Comparison of ENCODE assay signal across 8 mouse cellular contexts in the genomic region with DNA sequence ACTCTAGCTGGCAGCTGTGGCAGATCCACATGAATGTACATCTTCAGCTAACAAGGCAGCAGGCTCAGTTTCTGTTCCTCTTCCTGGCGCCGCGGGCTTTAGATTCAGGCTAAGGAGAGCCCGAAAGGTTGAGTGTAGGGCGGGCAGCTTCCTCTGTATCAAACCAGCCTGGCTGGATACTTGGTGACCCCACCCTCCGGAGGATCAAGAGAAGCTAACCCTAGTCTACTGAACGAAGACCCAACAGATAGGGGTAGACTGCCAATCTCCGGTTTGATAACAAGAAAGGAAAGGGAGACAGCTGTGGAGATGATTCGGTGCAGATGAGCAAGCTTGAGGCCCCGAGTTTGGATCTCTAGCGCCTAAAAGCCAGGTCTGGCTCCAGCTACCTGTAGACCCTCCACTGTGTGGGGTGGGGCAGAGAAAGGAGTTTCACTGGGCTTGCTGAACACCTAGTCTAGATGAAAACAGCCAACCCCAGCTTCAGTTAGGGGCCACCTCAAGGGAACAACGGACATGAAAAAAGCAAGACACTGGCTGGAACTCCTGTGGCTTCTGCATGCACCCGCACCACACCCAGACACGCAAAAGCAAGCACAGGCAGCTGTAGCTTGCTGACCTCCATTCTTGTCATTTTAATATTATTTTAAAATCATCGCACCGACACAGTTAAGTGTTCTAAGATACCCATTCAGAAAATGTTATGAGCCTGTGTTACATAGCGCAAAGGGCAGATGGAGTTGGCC. TPM values are rescaled to one million over a fixed set of nuclear protein-coding genes. Genes with fewer than 3 reads are reported as not detected.
DNase-seq lines count a peak whose midpoint lies in the region; ATAC-seq lines count a peak whose summit lies in the region.

No protein-coding gene starts in this region.

- DNase-seq in kidney, adult 8-10 months: no peak
- no peak for DNase-seq in intestine, embryonic 14.5 days (ENCODE audit: low spot score)
- no peak for DNase-seq in adrenal gland, postnatal 25 days
- DNase-seq in urinary bladder, postnatal 25 days (ENCODE audit: low spot score): no peak

- H3K4me3 ChIP-seq in kidney, embryonic 16.5 days (ENCODE audit: low read length): peak overlapping the region; percentile 93
- peak overlapping the region; percentile 100 for H3K4me3 ChIP-seq in erythroblast, embryonic 14.5 days (replicated peaks)
- H3K4me3 ChIP-seq in intestine, embryonic 14.5 days (ENCODE audit: low read depth, low read length): peak overlapping the region; percentile 98
- peak overlapping the region; percentile 98 for H3K4me3 ChIP-seq in megakaryocyte, embryonic 14.5 days (replicated peaks)
- peak overlapping the region; percentile 98 for H3K4me3 ChIP-seq in stomach, embryonic 14.5 days (ENCODE audit: low read depth, low read length)

- peaks cover 24% of the 10 kb centered on the region for H3K36me3 ChIP-seq in kidney, embryonic 16.5 days (ENCODE audit: insufficient read depth, low read length)
- H3K36me3 ChIP-seq in erythroblast, embryonic 14.5 days (ENCODE audit: control insufficient read depth): peaks cover 41% of the 10 kb centered on the region
- H3K36me3 ChIP-seq in intestine, embryonic 14.5 days (ENCODE audit: control insufficient read depth, insufficient read depth, low read length): peaks cover 26% of the 10 kb centered on the region
- H3K36me3 ChIP-seq in megakaryocyte, embryonic 14.5 days (replicated peaks; ENCODE audit: low read length): peaks cover 35% of the 10 kb centered on the region
- peaks cover 10% of the 10 kb centered on the region for H3K36me3 ChIP-seq in stomach, embryonic 14.5 days (ENCODE audit: control insufficient read depth, insufficient read depth, low read length)

- H3K9me3 ChIP-seq in kidney, embryonic 16.5 days (ENCODE audit: low read length): no peaks in the 10 kb centered on the region
- peaks cover 4% of the 10 kb centered on the region; the same call in 1 of the 2 replicates for H3K9me3 ChIP-seq in erythroblast, embryonic 14.5 days (ENCODE audit: control insufficient read depth, low read length)
- H3K9me3 ChIP-seq in intestine, embryonic 14.5 days (ENCODE audit: control insufficient read depth, low read length): no peaks in the 10 kb centered on the region
- H3K9me3 ChIP-seq in megakaryocyte, embryonic 14.5 days: peaks cover 7% of the 10 kb centered on the region; the same call in 1 of the 2 replicates
- no peaks in the 10 kb centered on the region for H3K9me3 ChIP-seq in stomach, embryonic 14.5 days (ENCODE audit: control insufficient read depth, low read depth, low read length)

- H3K27me3 ChIP-seq in kidney, embryonic 16.5 days (ENCODE audit: insufficient read depth, low read length): no peaks in the 10 kb centered on the region
- H3K27me3 ChIP-seq in erythroblast, embryonic 14.5 days (ENCODE audit: control insufficient read depth): no peaks in the 10 kb centered on the region
- no peaks in the 10 kb centered on the region for H3K27me3 ChIP-seq in intestine, embryonic 14.5 days (replicated peaks; ENCODE audit: control insufficient read depth, insufficient read depth, low read length)
- no peaks in the 10 kb centered on the region for H3K27me3 ChIP-seq in megakaryocyte, embryonic 14.5 days (replicated peaks)
- no peaks in the 10 kb centered on the region for H3K27me3 ChIP-seq in stomach, embryonic 14.5 days (ENCODE audit: control insufficient read depth, insufficient read depth, low read length)

- 77% methylated on average over 17 of the region's 17 CpGs for WGBS in kidney, embryonic 16.5 days
- 80% methylated on average over 17 of the region's 17 CpGs for WGBS in intestine, embryonic 14.5 days
- WGBS in stomach, embryonic 14.5 days: 72% methylated on average over 17 of the region's 17 CpGs

- peak overlapping the region; percentile 94 for H3K4me2 ChIP-seq in kidney, embryonic 16.5 days (replicated peaks; ENCODE audit: low read depth, low read length)
- peak overlapping the region; percentile 80 for H3K4me2 ChIP-seq in intestine, embryonic 14.5 days (ENCODE audit: low read length)
- H3K4me2 ChIP-seq in stomach, embryonic 14.5 days (replicated peaks; ENCODE audit: low read depth, low read length): peak overlapping the region; percentile 98

- H3K9ac ChIP-seq in kidney, embryonic 16.5 days (replicated peaks; ENCODE audit: low read length): peak overlapping the region; percentile 84
- peak overlapping the region; percentile 79 for H3K9ac ChIP-seq in intestine, embryonic 14.5 days (ENCODE audit: low read length)
- peak overlapping the region; percentile 92; the same call in 1 of the 2 replicates for H3K9ac ChIP-seq in stomach, embryonic 14.5 days (replicated peaks; ENCODE audit: low read depth, low read length)

- 0 out of 2 replicates have a peak overlapping the region, but pooled peaks have one; percentile 43 for H3K27ac ChIP-seq in kidney, embryonic 16.5 days (ENCODE audit: low read length)
- no peak overlapping the region for H3K27ac ChIP-seq in intestine, embryonic 14.5 days (ENCODE audit: low read depth)
- H3K27ac ChIP-seq in stomach, embryonic 14.5 days (ENCODE audit: low read length): no peak overlapping the region

- no peak for ATAC-seq in kidney, embryonic 16.5 days (ENCODE audit: low FRiP score, low TSS enrichment)
- no peak for ATAC-seq in intestine, embryonic 14.5 days (replicated peaks; ENCODE audit: low FRiP score, low TSS enrichment, low read depth)
- ATAC-seq in stomach, embryonic 14.5 days (ENCODE audit: insufficient number of reproducible peaks, insufficient read depth, low FRiP score, low read depth): no peak

- peaks cover 16% of the 10 kb centered on the region for H3K4me1 ChIP-seq in kidney, embryonic 16.5 days (ENCODE audit: insufficient read depth, low read length)
- peaks cover 60% of the 10 kb centered on the region for H3K4me1 ChIP-seq in erythroblast, embryonic 14.5 days (ENCODE audit: control insufficient read depth)
- H3K4me1 ChIP-seq in intestine, embryonic 14.5 days (replicated peaks; ENCODE audit: control insufficient read depth, insufficient read depth, low read length): peaks cover 10% of the 10 kb centered on the region
- H3K4me1 ChIP-seq in megakaryocyte, embryonic 14.5 days: peaks cover 58% of the 10 kb centered on the region
- H3K4me1 ChIP-seq in stomach, embryonic 14.5 days (ENCODE audit: control insufficient read depth, insufficient read depth, low read length): peaks cover 10% of the 10 kb centered on the region; the same call in 1 of the 2 replicates

RNA-seq across cellular contexts. Expression of a gene that starts 1.2 kb away (rescaled TPM):
- polyA plus RNA-seq in kidney, embryonic 16.5 days (2015; fragmentation: Nextera tagmentation; extraction: Ambion mirVana): 94.5 and 99.0 TPM in 2 replicates
- polyA plus RNA-seq in erythroblast, embryonic 14.5 days (2012): 22.6 and 25.4 TPM in 2 replicates
- 59.7 and 60.0 TPM in 2 replicates for polyA plus RNA-seq in intestine, embryonic 14.5 days (2014; fragmentation: Nextera tagmentation; extraction: Ambion mirVana)
- 110 and 207 TPM in 2 replicates for polyA plus RNA-seq in megakaryocyte, embryonic 14.5 days (2012; ENCODE audit: insufficient read depth, low replicate concordance)
- 67.0 and 77.1 TPM in 2 replicates for polyA plus RNA-seq in stomach, embryonic 14.5 days (2014; fragmentation: Nextera tagmentation; extraction: Ambion mirVana)
- 56.2 and 67.2 TPM in 2 replicates for total RNA-seq in adrenal gland, postnatal 25 days (2021)

RNA-seq across cellular contexts. Expression of a gene that starts 11.2 kb away (rescaled TPM):
- 0.51 and 0.59 TPM in 2 replicates for polyA plus RNA-seq in kidney, embryonic 16.5 days (2015; fragmentation: Nextera tagmentation; extraction: Ambion mirVana)
- not detected in 2 replicates for polyA plus RNA-seq in erythroblast, embryonic 14.5 days (2012)
- 0.20 and 0.31 TPM in 2 replicates for polyA plus RNA-seq in intestine, embryonic 14.5 days (2014; fragmentation: Nextera tagmentation; extraction: Ambion mirVana)
- not detected in 2 replicates for polyA plus RNA-seq in megakaryocyte, embryonic 14.5 days (2012; ENCODE audit: insufficient read depth, low replicate concordance)
- polyA plus RNA-seq in stomach, embryonic 14.5 days (2014; fragmentation: Nextera tagmentation; extraction: Ambion mirVana): 0.30 and 0.59 TPM in 2 replicates
- not detected in 2 replicates for total RNA-seq in adrenal gland, postnatal 25 days (2021)

RNA-seq across cellular contexts. Expression of a gene that starts 16.6 kb away (rescaled TPM):
- polyA plus RNA-seq in kidney, embryonic 16.5 days (2015; fragmentation: Nextera tagmentation; extraction: Ambion mirVana): 10.1 and 11.3 TPM in 2 replicates
- 0.49 and 0.50 TPM in 2 replicates for polyA plus RNA-seq in erythroblast, embryonic 14.5 days (2012)
- 6.6 TPM in 2 replicates for polyA plus RNA-seq in intestine, embryonic 14.5 days (2014; fragmentation: Nextera tagmentation; extraction: Ambion mirVana)
- polyA plus RNA-seq in megakaryocyte, embryonic 14.5 days (2012; ENCODE audit: insufficient read depth, low replicate concordance): 4.0 and 4.2 TPM in 2 replicates
- polyA plus RNA-seq in stomach, embryonic 14.5 days (2014; fragmentation: Nextera tagmentation; extraction: Ambion mirVana): 5.9 and 7.4 TPM in 2 replicates
- 10.2 and 16.1 TPM in 2 replicates for total RNA-seq in adrenal gland, postnatal 25 days (2021)
